Mouse (Mus musculus): ENCODE measurements around the gene Vasn.

The Vasn gene

DNA sequence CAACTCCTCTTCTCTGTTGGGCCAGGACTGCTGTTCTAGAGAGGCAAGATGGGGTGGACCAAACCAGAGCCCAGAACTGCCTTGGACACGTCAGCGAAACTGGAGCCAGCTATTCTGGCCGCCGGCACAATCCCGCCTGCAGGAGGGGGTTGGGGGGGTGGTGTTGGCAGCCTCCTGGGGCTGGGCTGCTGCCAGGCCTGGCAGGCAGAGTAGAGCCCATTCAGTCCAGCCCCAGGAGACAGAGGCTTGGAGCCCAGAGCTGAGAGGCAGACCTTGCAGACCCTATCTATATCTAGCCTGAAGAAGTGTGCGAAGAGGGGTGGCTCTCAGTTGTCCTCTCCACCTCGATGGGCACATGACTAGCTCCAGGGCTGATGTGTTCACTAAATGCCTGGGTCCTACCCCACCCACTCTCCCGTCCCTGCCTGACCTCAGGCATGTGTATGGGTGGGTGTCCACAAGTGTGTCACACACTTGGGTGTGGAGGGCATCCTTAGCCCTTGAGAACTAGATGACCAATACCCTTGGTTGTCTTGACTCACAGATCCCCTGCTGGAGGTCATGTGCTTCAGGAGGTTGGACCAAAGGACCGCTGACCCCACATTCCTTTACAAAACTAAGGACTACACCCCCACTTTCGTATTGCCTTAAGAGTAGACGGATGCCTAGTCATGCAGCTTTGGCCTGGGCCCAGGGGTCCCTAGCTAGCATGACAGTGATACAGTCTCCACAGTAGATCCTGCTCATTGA is 4.1 kb downstream of the Vasn start:
- DNase-seq: peak; percentile 82

DNA sequence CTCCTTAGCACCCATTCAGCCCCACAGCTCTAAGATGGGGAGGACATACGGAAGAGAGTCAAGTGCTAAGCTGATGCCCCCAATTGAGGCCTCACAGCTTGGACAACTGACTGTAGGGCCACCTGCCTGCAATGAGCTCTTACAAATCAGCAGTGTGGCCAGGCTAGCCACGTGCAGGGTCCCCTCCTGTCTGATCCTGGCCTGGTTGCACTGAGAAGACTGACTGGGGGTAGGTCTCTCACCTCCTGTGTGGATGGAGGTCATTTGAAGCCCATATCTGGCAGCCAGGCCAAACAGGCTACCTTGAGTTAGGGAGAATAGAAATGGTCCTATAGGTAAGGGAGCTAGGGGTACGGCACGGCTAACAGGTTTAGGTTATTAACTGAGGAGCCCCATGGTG is 6.1 kb downstream of the Vasn start:
- no peak for DNase-seq

GRCm38 (mm10) chr16:4646831-4647230 is 7.1 kb downstream of the Vasn start:
- no peak for DNase-seq

GRCm38 (mm10) chr16:4647651-4648141 is 8.0 kb downstream of the Vasn start:
- DNase-seq: no peak

DNA sequence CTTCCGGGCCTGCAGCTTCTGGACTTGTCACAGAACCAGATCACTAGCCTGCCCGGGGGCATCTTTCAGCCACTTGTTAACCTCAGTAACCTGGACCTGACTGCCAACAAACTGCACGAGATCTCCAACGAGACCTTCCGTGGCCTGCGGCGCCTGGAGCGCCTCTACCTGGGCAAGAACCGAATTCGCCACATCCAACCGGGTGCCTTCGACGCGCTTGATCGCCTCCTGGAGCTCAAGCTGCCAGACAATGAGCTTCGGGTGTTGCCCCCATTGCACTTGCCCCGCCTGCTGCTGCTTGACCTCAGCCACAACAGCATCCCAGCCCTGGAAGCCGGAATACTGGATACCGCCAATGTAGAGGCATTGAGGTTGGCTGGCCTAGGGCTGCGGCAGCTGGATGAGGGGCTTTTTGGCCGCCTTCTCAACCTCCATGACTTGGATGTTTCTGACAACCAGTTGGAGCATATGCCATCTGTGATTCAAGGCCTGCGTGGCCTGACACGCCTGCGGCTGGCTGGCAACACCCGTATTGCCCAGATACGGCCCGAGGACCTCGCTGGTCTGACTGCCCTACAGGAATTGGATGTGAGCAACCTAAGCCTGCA is 8.8 kb downstream of the Vasn start:
- DNase-seq: no peak

- DNase-seq: no peak
These were observed 9.5 kb downstream of the Vasn start for GRCm38 (mm10) chr16:4649211-4649610.

DNA sequence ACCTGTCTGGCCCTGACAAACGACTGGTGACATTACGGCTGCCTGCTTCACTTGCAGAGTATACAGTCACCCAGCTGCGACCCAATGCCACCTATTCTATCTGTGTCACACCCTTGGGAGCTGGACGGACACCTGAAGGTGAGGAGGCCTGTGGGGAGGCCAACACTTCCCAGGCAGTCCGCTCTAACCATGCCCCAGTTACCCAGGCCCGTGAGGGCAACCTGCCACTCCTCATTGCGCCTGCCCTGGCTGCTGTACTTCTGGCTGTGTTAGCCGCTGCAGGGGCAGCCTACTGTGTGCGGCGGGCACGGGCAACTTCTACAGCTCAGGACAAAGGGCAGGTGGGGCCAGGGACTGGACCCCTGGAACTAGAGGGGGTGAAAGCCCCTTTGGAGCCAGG is 10.0 kb downstream of the Vasn start:
- no peak for DNase-seq

- no peak for DNase-seq
These were observed 10.4 kb downstream of the Vasn start for GRCm38 (mm10) chr16:4650161-4650560.

DNA sequence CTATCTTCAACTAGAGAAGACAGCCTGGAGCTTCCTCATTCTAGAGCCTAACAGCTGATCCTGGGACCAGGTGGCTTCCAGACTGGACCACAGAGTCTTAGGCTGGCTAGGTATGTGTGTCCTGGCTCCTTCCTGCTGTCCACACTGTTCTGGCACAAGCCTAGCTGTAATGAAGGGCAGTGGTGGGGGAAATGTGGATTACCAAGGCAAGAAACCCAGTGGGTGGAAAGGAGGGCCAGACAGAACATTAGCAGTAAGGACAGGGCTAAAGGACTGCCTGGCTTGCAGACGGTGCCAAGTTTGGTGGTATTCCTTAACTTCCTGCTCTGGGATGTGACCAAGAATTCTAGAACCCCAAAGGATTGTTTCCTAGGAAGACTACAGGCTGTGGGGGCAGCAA is 11.3 kb downstream of the Vasn start:
- DNase-seq: no peak

DNA sequence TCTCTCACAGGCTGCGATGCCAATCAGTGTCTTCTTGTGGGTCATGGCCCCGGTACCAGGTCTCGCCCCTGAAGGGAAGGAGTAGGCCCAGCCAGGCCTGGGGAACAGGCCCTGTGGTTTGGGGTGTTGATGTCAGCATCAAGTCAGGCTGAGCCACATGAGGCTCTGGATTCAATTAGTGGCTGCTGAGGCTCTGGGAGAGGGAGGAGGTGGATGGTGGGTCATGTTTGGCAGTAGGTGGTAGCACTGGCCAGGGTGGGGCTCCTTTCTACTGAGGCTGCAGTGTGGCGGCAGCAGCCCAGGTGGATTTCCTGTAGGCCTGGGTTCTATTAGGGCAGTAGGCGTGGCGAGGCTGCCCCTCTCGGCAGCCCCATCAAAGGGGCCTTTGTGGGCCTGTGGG is 11.9 kb downstream of the Vasn start:
- DNase-seq: no peak

- DNase-seq: peak; percentile 90
These were observed 13.1 kb downstream of the Vasn start for GRCm38 (mm10) chr16:4652707-4653416.

GRCm38 (mm10) chr16:4654706-4655105 is 15.0 kb downstream of the Vasn start:
- peak; percentile 61 for DNase-seq

GRCm38 (mm10) chr16:4655251-4655734 is 15.6 kb downstream of the Vasn start:
- DNase-seq: no peak

- no peak for DNase-seq
These were observed 16.2 kb downstream of the Vasn start for GRCm38 (mm10) chr16:4655764-4656570.

DNA sequence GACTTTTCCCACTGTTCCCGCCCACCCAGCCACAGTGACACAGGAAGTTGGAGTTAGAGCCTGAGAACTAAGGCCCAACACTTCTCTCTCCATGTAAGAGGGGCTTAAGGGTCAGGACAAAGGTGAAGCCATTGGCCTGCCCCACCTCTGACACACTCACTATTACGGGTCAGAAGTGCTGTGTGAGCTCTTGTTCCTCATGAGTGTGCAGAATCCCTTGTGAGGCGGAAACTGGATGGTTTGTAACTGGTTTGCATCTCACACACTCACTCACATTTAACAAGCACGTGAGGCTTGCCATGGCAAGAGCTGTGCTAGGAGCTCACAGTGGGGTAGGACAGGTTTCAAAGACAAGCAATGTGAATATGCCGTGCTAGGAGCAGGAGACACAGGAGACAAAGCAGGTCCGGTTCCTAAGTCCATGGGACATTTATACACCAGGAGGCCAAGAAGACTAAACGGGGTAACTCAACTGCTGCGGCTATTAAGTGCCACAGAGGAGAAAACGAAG is 16.9 kb downstream of the Vasn start:
- DNase-seq: no peak

- DNase-seq: no peak
These were observed 19.1 kb downstream of the Vasn start for GRCm38 (mm10) chr16:4658781-4659245.

GRCm38 (mm10) chr16:4659326-4659725 is 19.6 kb downstream of the Vasn start:
- DNase-seq: no peak

GRCm38 (mm10) chr16:4661605-4662004 is 21.9 kb downstream of the Vasn start:
- DNase-seq: no peak

DNA sequence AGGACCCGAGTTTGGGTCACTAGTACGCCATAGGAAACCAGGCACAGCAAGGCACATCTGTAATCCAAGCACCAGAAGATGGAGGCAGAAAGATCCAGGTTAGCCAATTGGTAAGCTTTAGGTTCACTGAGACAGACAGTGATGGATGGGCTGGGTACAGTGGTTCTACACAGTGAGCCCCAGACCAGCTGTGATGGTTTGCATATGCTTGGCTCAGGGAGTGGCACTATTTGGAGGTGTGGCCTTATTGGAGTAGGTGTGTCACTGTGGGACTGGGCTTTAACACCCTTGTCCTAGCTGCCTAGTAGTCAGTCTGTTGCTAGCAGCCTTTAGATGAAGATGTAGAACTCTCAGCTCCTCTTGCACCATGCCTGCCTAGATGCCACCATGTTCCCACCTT is 24.1 kb downstream of the Vasn start:
- DNase-seq: no peak

DNA sequence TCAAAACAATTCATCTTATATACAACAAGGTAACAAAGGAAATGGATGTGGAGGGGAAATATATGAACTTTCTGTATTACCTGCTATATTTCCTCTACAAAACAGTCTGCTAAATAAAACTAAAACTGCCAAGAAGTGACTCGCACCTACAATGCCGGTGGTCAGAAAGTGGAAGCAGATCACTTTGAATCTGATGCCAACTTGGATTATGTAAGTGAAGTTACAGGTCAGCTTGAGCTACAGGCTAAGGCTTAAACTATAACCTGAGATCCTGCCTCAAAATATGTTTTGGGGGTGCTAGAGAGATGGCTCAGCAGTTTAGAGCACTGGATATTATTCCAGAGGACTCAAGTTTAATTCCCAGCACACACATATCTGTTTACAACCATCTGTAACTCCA is 26.0 kb downstream of the Vasn start:
- no peak for DNase-seq

- DNase-seq: peak; percentile 83
These were observed 27.6 kb downstream of the Vasn start for GRCm38 (mm10) chr16:4667190-4667808.

GRCm38 (mm10) chr16:4670317-4670716 is 30.6 kb downstream of the Vasn start:
- DNase-seq: no peak

Data from cerebellum, adult 9-11 months (tissue).